Mouse (Mus musculus): ENCODE data around the gene Smarcd1.
"Not testable (repeated sequence)": the region's sequence is repeated elsewhere in the genome, so short reads cannot be mapped to it uniquely, and the experiment has no call there.

Smarcd1 gene

DNA sequence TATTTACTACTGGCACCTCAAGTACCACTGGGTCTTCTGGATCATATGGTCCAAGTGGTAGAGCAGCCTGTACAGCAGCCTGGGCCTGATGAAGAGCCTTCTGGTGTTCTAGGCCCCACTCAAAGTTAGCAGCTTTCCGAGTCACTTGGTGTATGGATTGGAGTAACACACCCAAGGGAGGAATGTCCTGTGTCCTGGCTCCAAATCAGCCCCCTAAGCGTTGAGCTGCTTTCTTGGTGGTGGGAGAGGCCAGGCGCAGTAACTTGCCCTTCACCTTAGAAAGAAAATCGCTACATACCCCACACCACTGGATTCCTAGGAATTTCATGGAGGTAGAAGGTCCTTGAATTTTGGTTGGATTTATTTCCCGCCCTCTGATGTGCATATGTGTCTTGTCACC is 17.8 kb upstream of the Smarcd1 start:
- no peak for DNase-seq (ENCODE audit: low spot score in 2 of 2)

- DNase-seq (ENCODE audit: low spot score in 2 of 2) = no peak
These were observed 13.2 kb upstream of the Smarcd1 start for GRCm38 (mm10) chr15:99688712-99689111.

DNA sequence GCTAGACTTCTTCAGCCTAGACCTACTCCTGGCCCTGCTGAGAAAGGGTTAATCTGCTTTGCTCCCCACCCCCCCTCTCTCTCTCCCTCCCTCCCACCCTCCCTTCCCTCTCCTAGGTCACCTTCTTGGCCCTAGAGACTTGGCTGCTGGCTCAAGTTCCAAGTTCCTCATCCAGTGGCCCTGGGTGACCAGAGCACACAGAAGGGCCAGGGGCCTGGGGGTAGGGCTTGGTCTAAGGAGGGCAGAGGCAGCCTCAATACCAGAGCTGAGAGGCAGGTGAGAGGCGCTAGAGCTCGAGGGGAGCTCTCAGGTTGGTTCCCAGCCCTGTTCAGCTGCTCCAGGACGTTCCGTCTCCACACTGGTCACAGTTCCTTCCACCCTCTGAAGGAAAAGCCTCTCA is 11.0 kb upstream of the Smarcd1 start:
- DNase-seq (ENCODE audit: low spot score in 2 of 2) = no peak

- DNase-seq (ENCODE audit: low spot score in 2 of 2) = no peak
These were observed 10.0 kb upstream of the Smarcd1 start for GRCm38 (mm10) chr15:99691976-99692375.

GRCm38 (mm10) chr15:99697309-99697708 is 4.6 kb upstream of the Smarcd1 start:
- no peak for DNase-seq (ENCODE audit: low spot score in 2 of 2)

DNA sequence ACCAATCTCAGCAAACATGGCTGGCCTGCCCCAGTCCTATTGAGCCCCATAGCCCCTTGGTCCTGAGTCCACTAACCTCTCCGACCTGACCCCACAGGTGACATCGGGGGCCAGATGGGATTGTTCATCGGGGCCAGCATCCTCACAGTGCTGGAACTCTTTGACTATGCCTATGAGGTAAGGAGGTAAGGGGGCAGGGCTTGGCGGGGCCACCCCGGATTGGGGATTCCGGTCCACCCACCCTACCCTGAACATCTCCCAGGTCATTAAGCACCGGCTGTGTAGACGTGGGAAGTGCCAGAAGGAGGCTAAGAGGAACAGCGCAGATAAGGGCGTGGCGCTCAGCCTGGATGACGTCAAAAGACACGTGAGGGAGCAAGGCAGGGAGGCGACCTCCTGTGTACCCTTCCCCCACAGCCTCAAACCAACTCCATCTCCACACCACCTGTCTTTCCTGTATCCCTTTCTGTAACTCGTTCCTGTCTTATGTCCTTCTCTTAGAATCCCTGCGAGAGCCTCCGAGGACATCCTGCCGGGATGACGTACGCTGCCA is 3.3 kb upstream of the Smarcd1 start:
- no peak for DNase-seq (ENCODE audit: low spot score in 2 of 2)

GRCm38 (mm10) chr15:99699715-99700114 is 2.2 kb upstream of the Smarcd1 start:
- no peak for DNase-seq (ENCODE audit: low spot score in 2 of 2)

DNA sequence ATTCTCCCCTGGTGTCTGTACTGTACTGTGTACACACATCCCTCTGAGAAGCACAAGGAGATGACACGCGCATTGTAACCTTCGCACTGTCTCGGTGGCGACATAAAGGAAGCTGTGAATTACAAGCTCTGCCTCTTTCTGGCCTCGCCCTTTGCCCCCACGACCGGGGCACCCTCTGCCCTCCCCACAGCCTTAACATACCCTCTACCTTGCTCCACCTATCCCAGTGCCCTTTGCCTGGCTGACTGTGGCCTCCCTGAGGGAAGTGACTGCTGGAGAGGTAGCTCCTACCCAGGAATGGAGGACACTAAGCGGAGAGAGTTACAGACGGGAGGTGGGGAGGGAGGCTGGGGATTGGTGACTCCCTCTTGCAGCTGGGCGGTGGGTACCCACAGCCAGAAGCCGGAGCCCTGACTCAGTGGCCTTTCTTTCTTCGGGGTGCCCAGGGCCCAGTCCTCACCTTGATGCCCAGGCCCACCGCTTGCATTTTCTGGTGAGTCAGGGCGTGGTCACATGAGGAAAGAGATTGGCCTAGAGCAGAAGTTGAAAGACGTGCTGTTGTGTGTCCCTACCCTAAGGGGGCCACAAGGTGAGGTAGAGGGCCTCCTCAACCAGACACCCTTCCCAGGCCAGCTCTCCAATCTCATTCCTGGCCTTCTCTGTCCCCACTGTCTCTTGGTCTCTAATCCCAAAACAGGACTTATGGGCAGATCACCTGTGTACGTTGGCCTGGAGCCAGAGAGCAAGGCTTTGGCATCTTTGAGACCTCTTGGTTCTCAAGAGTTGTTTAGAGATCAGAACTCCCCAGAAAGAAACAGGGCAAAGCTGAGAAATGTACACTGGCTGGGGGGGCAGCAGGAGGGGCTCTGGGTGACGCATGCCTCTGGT is 1.5 kb upstream of the Smarcd1 start:
- DNase-seq (ENCODE audit: low spot score in 2 of 2) = no peak

- DNase-seq (ENCODE audit: low spot score in 2 of 2) = not testable (repeated sequence)
These were observed 310 bp upstream of the Smarcd1 start for GRCm38 (mm10) chr15:99701640-99701998.

DNA sequence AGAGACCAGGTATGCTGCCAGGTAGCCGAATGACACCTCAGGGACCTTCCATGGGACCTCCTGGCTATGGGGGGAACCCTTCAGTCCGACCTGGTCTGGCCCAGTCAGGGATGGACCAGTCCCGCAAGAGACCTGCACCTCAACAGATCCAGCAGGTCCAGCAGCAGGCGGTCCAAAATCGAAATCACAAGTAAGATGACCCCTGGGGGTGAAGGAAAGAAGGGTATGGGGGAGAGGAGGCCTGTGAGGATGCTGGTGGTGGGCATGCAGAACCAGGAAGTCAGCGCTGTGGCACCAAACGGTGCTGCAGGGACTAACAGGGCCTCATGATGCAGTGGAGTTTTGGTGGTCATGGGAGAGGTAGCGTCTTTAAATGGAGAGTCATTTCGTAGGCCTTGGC is 1.2 kb downstream of the Smarcd1 start:
- no peak for DNase-seq (ENCODE audit: low spot score in 2 of 2)

- DNase-seq (ENCODE audit: low spot score in 2 of 2) = no peak
These were observed 1.7 kb downstream of the Smarcd1 start for GRCm38 (mm10) chr15:99703676-99704040.

GRCm38 (mm10) chr15:99704041-99704681 is 2.2 kb downstream of the Smarcd1 start:
- DNase-seq (ENCODE audit: low spot score in 2 of 2) = no peak

- no peak for DNase-seq (ENCODE audit: low spot score in 2 of 2)
These were observed 3.0 kb downstream of the Smarcd1 start for GRCm38 (mm10) chr15:99704881-99705280.

DNA sequence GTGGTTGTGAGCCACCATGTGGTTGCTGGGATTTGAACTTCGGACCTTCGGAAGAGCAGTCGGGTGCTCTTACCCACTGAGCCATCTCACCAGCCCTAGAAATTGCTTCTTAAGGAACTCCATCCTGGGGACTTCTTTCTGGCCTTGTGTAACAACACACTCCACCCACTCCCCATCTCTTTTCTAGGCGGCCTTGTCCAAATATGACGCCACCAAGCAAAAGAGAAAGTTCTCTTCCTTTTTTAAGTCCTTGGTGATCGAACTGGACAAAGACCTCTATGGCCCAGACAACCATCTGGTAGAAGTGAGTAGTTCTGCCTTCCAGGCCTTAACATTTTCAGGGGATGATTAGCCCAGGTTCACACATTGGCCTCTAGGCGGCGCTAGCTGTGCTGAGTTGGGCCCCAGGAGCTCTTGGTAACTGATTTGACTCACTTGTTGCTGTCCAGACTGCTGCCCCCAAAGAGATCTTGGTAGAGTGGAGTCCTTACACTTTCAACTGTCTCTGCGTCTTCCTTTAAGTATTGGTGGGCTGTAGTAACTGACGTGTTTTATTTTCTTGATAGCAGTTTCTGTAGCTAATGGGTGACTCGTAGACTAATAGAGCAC is 3.6 kb downstream of the Smarcd1 start, which contains the start of gene Gm17349:
Gene Gm17349, minus strand, starts transcription at position 51 of the 609 bp plus-strand sequence.
- DNase-seq (ENCODE audit: low spot score in 2 of 2) = no peak

- no peak for DNase-seq (ENCODE audit: low spot score in 2 of 2)
These were observed 6.2 kb downstream of the Smarcd1 start for GRCm38 (mm10) chr15:99708176-99708575.

DNA sequence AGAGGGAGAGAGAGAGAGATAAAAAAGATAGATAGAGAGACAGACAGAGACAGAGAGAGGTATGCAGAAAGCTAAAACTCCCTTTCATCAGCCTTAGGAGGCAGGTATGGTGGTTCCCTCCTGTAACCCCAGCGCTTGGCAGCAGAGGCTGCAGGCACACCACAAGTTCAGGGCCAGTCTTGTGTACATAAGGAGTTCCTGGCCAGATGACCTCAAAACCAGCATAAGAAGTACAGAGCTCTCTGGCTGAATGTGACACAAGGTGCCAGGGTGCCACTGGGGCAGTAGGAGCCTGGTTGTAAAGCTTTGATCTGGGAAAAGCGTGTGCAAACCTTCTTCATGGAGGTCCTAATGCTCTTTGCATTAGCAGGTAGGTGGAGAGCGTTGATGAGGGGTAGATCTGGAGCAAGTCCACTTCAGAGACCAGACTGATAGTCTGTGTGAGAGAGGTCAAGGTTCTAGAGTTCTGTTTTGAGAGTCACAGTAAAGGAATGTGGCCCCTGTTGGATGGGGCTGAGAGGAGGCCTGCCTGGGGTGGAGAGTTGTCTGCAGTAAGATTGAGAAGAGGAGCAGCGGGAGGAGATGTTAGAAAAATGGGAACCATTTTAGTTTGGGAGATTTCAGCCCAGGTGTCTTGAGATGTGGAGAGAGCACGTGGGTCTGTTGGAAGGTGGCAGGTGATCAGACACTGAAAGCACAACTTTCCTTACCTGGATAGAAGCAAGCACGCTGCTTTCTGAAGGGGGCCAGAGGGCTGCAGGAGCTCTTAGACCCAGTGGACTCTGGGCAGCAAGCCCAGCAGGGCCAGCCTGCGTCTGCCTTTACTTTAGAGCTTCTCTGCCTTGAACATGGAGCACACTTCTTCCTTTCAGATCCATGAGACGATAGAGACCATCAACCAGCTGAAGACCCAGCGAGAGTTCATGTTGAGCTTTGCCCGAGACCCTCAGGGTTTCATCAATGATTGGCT is 8.6 kb downstream of the Smarcd1 start:
- no peak for DNase-seq (ENCODE audit: low spot score in 2 of 2)

- no peak for DNase-seq (ENCODE audit: low spot score in 2 of 2)
These were observed 9.6 kb downstream of the Smarcd1 start for GRCm38 (mm10) chr15:99711491-99711890.

DNA sequence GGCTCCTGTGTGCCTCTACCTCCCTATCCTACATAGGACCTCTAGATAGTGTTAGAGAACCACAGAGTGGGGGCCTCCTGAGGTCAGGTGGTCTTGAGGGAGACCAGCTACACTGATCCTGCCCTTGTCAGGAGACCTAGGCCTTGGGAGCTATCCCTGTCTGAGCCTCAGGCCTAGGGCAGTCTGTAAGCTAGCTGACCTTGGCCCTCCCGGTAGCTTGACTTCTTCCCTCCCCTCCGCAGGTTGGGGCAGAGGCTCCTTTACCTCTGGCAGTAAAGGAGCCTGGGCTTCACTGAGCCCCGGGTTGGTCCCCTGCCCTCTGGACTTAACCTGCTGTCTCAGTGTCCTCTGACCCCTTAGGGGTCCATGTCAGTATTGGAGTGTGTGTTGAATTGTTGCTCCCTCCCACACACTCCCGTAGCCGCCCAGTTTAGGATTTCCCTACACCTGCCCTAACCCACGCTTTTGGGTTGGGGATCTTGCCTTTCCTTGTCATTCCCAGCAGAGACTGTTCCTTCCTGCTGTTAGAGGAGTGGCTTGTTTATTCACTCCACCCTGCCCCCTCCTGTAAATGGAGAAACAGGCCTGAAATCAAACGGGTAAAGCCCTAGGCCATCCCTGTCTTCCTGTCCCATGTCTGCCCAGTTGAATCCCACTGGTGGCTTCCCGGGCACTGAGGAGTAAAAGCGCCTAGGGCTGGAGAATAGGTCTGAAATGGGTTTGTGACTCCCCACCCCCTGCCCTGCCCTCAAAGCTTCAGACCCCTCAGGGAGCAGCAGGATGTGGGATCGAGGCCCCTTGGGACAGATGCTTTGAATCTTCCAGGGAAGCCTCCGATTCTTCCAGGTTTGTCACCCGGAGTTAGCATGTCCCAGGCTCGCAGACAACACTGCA is 11.0 kb downstream of the Smarcd1 start:
- no peak for DNase-seq (ENCODE audit: low spot score in 2 of 2)

- no peak for DNase-seq (ENCODE audit: low spot score in 2 of 2)
These were observed 11.6 kb downstream of the Smarcd1 start for GRCm38 (mm10) chr15:99713569-99713968.

- DNase-seq (ENCODE audit: low spot score in 2 of 2) = no peak
These were observed 12.3 kb downstream of the Smarcd1 start for GRCm38 (mm10) chr15:99714206-99714605.

Measured in urinary bladder, adult 18-20 months (tissue).